Mouse (Mus musculus): ENCODE data around the gene Tmem253.

Gene Tmem253

GRCm38 (mm10) chr14:52008321-52009203, 6.9 kb upstream of the Tmem253 start:
- DNase-seq (ENCODE audit: low spot score), result peak; percentile 70

- DNase-seq (ENCODE audit: low spot score), result no peak
Measured at GRCm38 (mm10) chr14:52009361-52009760, 6.1 kb upstream of the Tmem253 start.

- no peak for DNase-seq (ENCODE audit: low spot score)
Measured at GRCm38 (mm10) chr14:52009841-52010240, 5.6 kb upstream of the Tmem253 start.

- no peak for DNase-seq (ENCODE audit: low spot score)
Measured at GRCm38 (mm10) chr14:52010446-52011111, 4.9 kb upstream of the Tmem253 start.

- no peak for DNase-seq (ENCODE audit: low spot score)
Measured at GRCm38 (mm10) chr14:52011683-52012082, 3.8 kb upstream of the Tmem253 start.

GRCm38 (mm10) chr14:52012085-52012484, 3.4 kb upstream of the Tmem253 start:
- DNase-seq (ENCODE audit: low spot score), result no peak

- no peak for DNase-seq (ENCODE audit: low spot score)
Measured at GRCm38 (mm10) chr14:52012553-52012952, 2.9 kb upstream of the Tmem253 start.

- DNase-seq (ENCODE audit: low spot score), result no peak
Measured at GRCm38 (mm10) chr14:52013021-52013610, 2.3 kb upstream of the Tmem253 start.

- DNase-seq (ENCODE audit: low spot score), result no peak
Measured at GRCm38 (mm10) chr14:52013771-52014219, 1.7 kb upstream of the Tmem253 start.

- no peak for DNase-seq (ENCODE audit: low spot score)
Measured at GRCm38 (mm10) chr14:52014271-52014760, 1.1 kb upstream of the Tmem253 start.

- peak; percentile 70 for DNase-seq (ENCODE audit: low spot score)
Measured at GRCm38 (mm10) chr14:52014761-52015311, 622 bp upstream of the Tmem253 start.

- no peak for DNase-seq (ENCODE audit: low spot score)
Measured at GRCm38 (mm10) chr14:52016625-52017405, 1.4 kb downstream of the Tmem253 start.

- DNase-seq (ENCODE audit: low spot score), result no peak
Measured at GRCm38 (mm10) chr14:52017662-52018061, 2.2 kb downstream of the Tmem253 start.

GRCm38 (mm10) chr14:52018248-52019050, 3.0 kb downstream of the Tmem253 start:
- DNase-seq (ENCODE audit: low spot score), result no peak

GRCm38 (mm10) chr14:52019051-52019589, 3.7 kb downstream of the Tmem253 start:
- DNase-seq (ENCODE audit: low spot score), result no peak

- DNase-seq (ENCODE audit: low spot score), result peak; percentile 95
Measured at GRCm38 (mm10) chr14:52019590-52020340, 4.3 kb downstream of the Tmem253 start.

GRCm38 (mm10) chr14:52020486-52021137, 5.2 kb downstream of the Tmem253 start, which contains the start of gene Zfp219:
Gene Zfp219, minus strand, starts transcription at chr14:52020733.
- DNase-seq (ENCODE audit: low spot score), result peak; percentile 64

- no peak for DNase-seq (ENCODE audit: low spot score)
Measured at GRCm38 (mm10) chr14:52021138-52021529, 5.7 kb downstream of the Tmem253 start.
